Mouse (Mus musculus): ENCODE results near the gene Bcl2l10. TPM values are rescaled to one million over a fixed set of nuclear protein-coding genes. Genes with fewer than 3 reads are reported as not detected.

Gene Bcl2l10
- not detected in 2 replicates for polyA plus RNA-seq (2014; fragmentation: Nextera tagmentation; extraction: Ambion mirVana)

GRCm38 (mm10) chr9:75347458-75347857 is at the start of gene Bcl2l10:
Bcl2l10 (plus strand) TSS chr9:75347758.
- Histone ChIP-seq H3K27me3 (ENCODE audit: control insufficient read depth, insufficient read depth, low read length) (no peaks in the 10 kb centered on the region), H3K4me1 (ENCODE audit: control insufficient read depth, insufficient read depth, low read length) (no peaks in the 10 kb centered on the region), H3K4me2 (ENCODE audit: low read depth, severe bottlenecking) (no peak within 1 kb of the TSS), H3K9ac (ENCODE audit: low read length) (no peak within 1 kb of the TSS), H3K27ac (replicated peaks; ENCODE audit: low read depth, low read length) (no peak within 1 kb of the TSS), H3K4me3 (ENCODE audit: low read depth, low read length) (no peak within 1 kb of the TSS), H3K36me3 (ENCODE audit: control insufficient read depth, insufficient read depth, low read length) (no peaks in the 10 kb centered on the region), H3K9me3 (ENCODE audit: control insufficient read depth, low read length) (no peaks in the 10 kb centered on the region)
- no peak for ATAC-seq (ENCODE audit: insufficient number of reproducible peaks, low FRiP score, low TSS enrichment, low read depth)
- WGBS = 90% methylated on average over 5 of the region's 5 CpGs
- no peak for DNase-seq (ENCODE audit: low spot score)

GRCm38 (mm10) chr9:75299342-75299741 is 48.2 kb upstream of the Bcl2l10 start:
- no peak for ATAC-seq (ENCODE audit: insufficient number of reproducible peaks, low FRiP score, low TSS enrichment, low read depth)
- Histone ChIP-seq H3K36me3 (ENCODE audit: control insufficient read depth, insufficient read depth, low read length) (no peaks in the 10 kb centered on the region), H3K9me3 (ENCODE audit: control insufficient read depth, low read length) (no peaks in the 10 kb centered on the region), H3K4me2 (ENCODE audit: low read depth, severe bottlenecking) (no peak overlapping the region), H3K9ac (ENCODE audit: low read length) (no peak overlapping the region), H3K27me3 (ENCODE audit: control insufficient read depth, insufficient read depth, low read length) (no peaks in the 10 kb centered on the region), H3K27ac (replicated peaks; ENCODE audit: low read depth, low read length) (no peak overlapping the region), H3K4me1 (ENCODE audit: control insufficient read depth, insufficient read depth, low read length) (no peaks in the 10 kb centered on the region), H3K4me3 (ENCODE audit: low read depth, low read length) (no peak overlapping the region)
- 74% methylated on average over 2 of the region's 2 CpGs for WGBS
- no peak for DNase-seq (ENCODE audit: low spot score)

- 85% methylated on average over 2 of the region's 2 CpGs for WGBS
- DNase-seq (ENCODE audit: low spot score) (no peak), ATAC-seq (ENCODE audit: insufficient number of reproducible peaks, low FRiP score, low TSS enrichment, low read depth) (no peak)
- no peaks in the 10 kb centered on the region for H3K4me1 ChIP-seq (ENCODE audit: control insufficient read depth, insufficient read depth, low read length)
- H3K27ac ChIP-seq (replicated peaks; ENCODE audit: low read depth, low read length) = no peak overlapping the region
- no peak overlapping the region for H3K4me3 ChIP-seq (ENCODE audit: low read depth, low read length)
- H3K9me3 ChIP-seq (ENCODE audit: control insufficient read depth, low read length) = no peaks in the 10 kb centered on the region
- H3K27me3 ChIP-seq (ENCODE audit: control insufficient read depth, insufficient read depth, low read length) = no peaks in the 10 kb centered on the region
- H3K9ac ChIP-seq (ENCODE audit: low read length) = no peak overlapping the region
- H3K4me2 ChIP-seq (ENCODE audit: low read depth, severe bottlenecking) = no peak overlapping the region
- H3K36me3 ChIP-seq (ENCODE audit: control insufficient read depth, insufficient read depth, low read length) = no peaks in the 10 kb centered on the region
These were observed 44.5 kb upstream of the Bcl2l10 start for GRCm38 (mm10) chr9:75303033-75303432.

GRCm38 (mm10) chr9:75303701-75304261 is 43.8 kb upstream of the Bcl2l10 start:
- no peak overlapping the region for H3K4me2 ChIP-seq (ENCODE audit: low read depth, severe bottlenecking)
- no peaks in the 10 kb centered on the region for H3K27me3 ChIP-seq (ENCODE audit: control insufficient read depth, insufficient read depth, low read length)
- no peak overlapping the region for H3K4me3 ChIP-seq (ENCODE audit: low read depth, low read length)
- no peaks in the 10 kb centered on the region for H3K36me3 ChIP-seq (ENCODE audit: control insufficient read depth, insufficient read depth, low read length)
- H3K4me1 ChIP-seq (ENCODE audit: control insufficient read depth, insufficient read depth, low read length) = no peaks in the 10 kb centered on the region
- H3K27ac ChIP-seq (replicated peaks; ENCODE audit: low read depth, low read length) = no peak overlapping the region
- no peak for DNase-seq (ENCODE audit: low spot score)
- H3K9me3 ChIP-seq (ENCODE audit: control insufficient read depth, low read length) = no peaks in the 10 kb centered on the region
- WGBS = 29% methylated on average over 16 of the region's 16 CpGs
- H3K9ac ChIP-seq (ENCODE audit: low read length) = no peak overlapping the region
- no peak for ATAC-seq (ENCODE audit: insufficient number of reproducible peaks, low FRiP score, low TSS enrichment, low read depth)

- H3K27ac ChIP-seq (replicated peaks; ENCODE audit: low read depth, low read length) = no peak overlapping the region
- H3K36me3 ChIP-seq (ENCODE audit: control insufficient read depth, insufficient read depth, low read length) = no peaks in the 10 kb centered on the region
- no peaks in the 10 kb centered on the region for H3K9me3 ChIP-seq (ENCODE audit: control insufficient read depth, low read length)
- H3K9ac ChIP-seq (ENCODE audit: low read length) = no peak overlapping the region
- H3K27me3 ChIP-seq (ENCODE audit: control insufficient read depth, insufficient read depth, low read length) = no peaks in the 10 kb centered on the region
- ATAC-seq (ENCODE audit: insufficient number of reproducible peaks, low FRiP score, low TSS enrichment, low read depth) (no peak), DNase-seq (ENCODE audit: low spot score) (no peak)
- no peaks in the 10 kb centered on the region for H3K4me1 ChIP-seq (ENCODE audit: control insufficient read depth, insufficient read depth, low read length)
- no peak overlapping the region for H3K4me2 ChIP-seq (ENCODE audit: low read depth, severe bottlenecking)
- WGBS = 39% methylated on average over 7 of the region's 7 CpGs
- no peak overlapping the region for H3K4me3 ChIP-seq (ENCODE audit: low read depth, low read length)
These were observed 43.3 kb upstream of the Bcl2l10 start for GRCm38 (mm10) chr9:75304286-75304685.

- no peak for ATAC-seq (ENCODE audit: insufficient number of reproducible peaks, low FRiP score, low TSS enrichment, low read depth)
These were observed 41.2 kb upstream of the Bcl2l10 start, which contains the start of gene Gnb5 for GRCm38 (mm10) chr9:75306126-75306898. Gnb5 (plus strand) TSS chr9:75306288.

GRCm38 (mm10) chr9:75307015-75307414 is 40.5 kb upstream of the Bcl2l10 start:
- no peaks in the 10 kb centered on the region for H3K36me3 ChIP-seq (ENCODE audit: control insufficient read depth, insufficient read depth, low read length)
- no peak overlapping the region for H3K9ac ChIP-seq (ENCODE audit: low read length)
- DNase-seq (ENCODE audit: low spot score) (no peak), ATAC-seq (ENCODE audit: insufficient number of reproducible peaks, low FRiP score, low TSS enrichment, low read depth) (no peak)
- no peak overlapping the region for H3K4me2 ChIP-seq (ENCODE audit: low read depth, severe bottlenecking)
- H3K4me1 ChIP-seq (ENCODE audit: control insufficient read depth, insufficient read depth, low read length) = no peaks in the 10 kb centered on the region
- no peaks in the 10 kb centered on the region for H3K9me3 ChIP-seq (ENCODE audit: control insufficient read depth, low read length)
- H3K27me3 ChIP-seq (ENCODE audit: control insufficient read depth, insufficient read depth, low read length) = no peaks in the 10 kb centered on the region
- H3K4me3 ChIP-seq (ENCODE audit: low read depth, low read length) = no peak overlapping the region
- no peak overlapping the region for H3K27ac ChIP-seq (replicated peaks; ENCODE audit: low read depth, low read length)
- 86% methylated on average over 5 of the region's 5 CpGs for WGBS

More at GRCm38 (mm10) chr9:75306126-75306898, 41.2 kb upstream of the Bcl2l10 start, which contains the start of gene Gnb5:
- 78% methylated on average over 11 of the region's 11 CpGs for WGBS
- Histone ChIP-seq H3K4me2 (ENCODE audit: low read depth, severe bottlenecking) (no peak within 1 kb of the TSS), H3K4me1 (ENCODE audit: control insufficient read depth, insufficient read depth, low read length) (no peaks in the 10 kb centered on the region), H3K36me3 (ENCODE audit: control insufficient read depth, insufficient read depth, low read length) (no peaks in the 10 kb centered on the region), H3K4me3 (ENCODE audit: low read depth, low read length) (no peak within 1 kb of the TSS), H3K27ac (replicated peaks; ENCODE audit: low read depth, low read length) (no peak within 1 kb of the TSS), H3K9ac (ENCODE audit: low read length) (no peak within 1 kb of the TSS), H3K9me3 (ENCODE audit: control insufficient read depth, low read length) (no peaks in the 10 kb centered on the region), H3K27me3 (ENCODE audit: control insufficient read depth, insufficient read depth, low read length) (no peaks in the 10 kb centered on the region)
- DNase-seq (ENCODE audit: low spot score) = no peak

GRCm38 (mm10) chr9:75308621-75309020 is 38.9 kb upstream of the Bcl2l10 start:
- Histone ChIP-seq H3K36me3 (ENCODE audit: control insufficient read depth, insufficient read depth, low read length) (no peaks in the 10 kb centered on the region), H3K4me3 (ENCODE audit: low read depth, low read length) (no peak overlapping the region), H3K9me3 (ENCODE audit: control insufficient read depth, low read length) (no peaks in the 10 kb centered on the region), H3K4me2 (ENCODE audit: low read depth, severe bottlenecking) (no peak overlapping the region), H3K27me3 (ENCODE audit: control insufficient read depth, insufficient read depth, low read length) (no peaks in the 10 kb centered on the region), H3K9ac (ENCODE audit: low read length) (no peak overlapping the region), H3K4me1 (ENCODE audit: control insufficient read depth, insufficient read depth, low read length) (no peaks in the 10 kb centered on the region), H3K27ac (replicated peaks; ENCODE audit: low read depth, low read length) (no peak overlapping the region)
- WGBS = 74% methylated on average over 5 of the region's 5 CpGs
- no peak for ATAC-seq (ENCODE audit: insufficient number of reproducible peaks, low FRiP score, low TSS enrichment, low read depth)
- no peak for DNase-seq (ENCODE audit: low spot score)

Measured in limb, embryonic 11.5 days (tissue).